Mouse (Mus musculus): ENCODE results near the gene Gm12166.
"Not testable (repeated sequence)": the region's sequence is repeated elsewhere in the genome, so short reads cannot be mapped to it uniquely, and the experiment has no call there.

The Gm12166 gene

GRCm38 (mm10) chr11:46054911-46055895 lies 3.1 kb upstream of the Gm12166 start:
- DNase-seq (ENCODE audit: low spot score in 2 of 2): no peak

- no peak for DNase-seq (ENCODE audit: low spot score in 2 of 2)
Measured at GRCm38 (mm10) chr11:46054311-46054710, 2.2 kb upstream of the Gm12166 start.

- DNase-seq (ENCODE audit: low spot score in 2 of 2): not testable (repeated sequence)
Measured at GRCm38 (mm10) chr11:46053457-46053856, 1.3 kb upstream of the Gm12166 start.

- DNase-seq (ENCODE audit: low spot score in 2 of 2): no peak
Measured at GRCm38 (mm10) chr11:46047264-46047663, 4.9 kb downstream of the Gm12166 start.

GRCm38 (mm10) chr11:46044781-46045180 lies 7.3 kb downstream of the Gm12166 start:
- DNase-seq (ENCODE audit: low spot score in 2 of 2): no peak

GRCm38 (mm10) chr11:46041607-46042267 lies 10.4 kb downstream of the Gm12166 start:
- no peak for DNase-seq (ENCODE audit: low spot score in 2 of 2)

- DNase-seq (ENCODE audit: low spot score in 2 of 2): no peak
Measured at GRCm38 (mm10) chr11:46040841-46041556, 11.1 kb downstream of the Gm12166 start.

GRCm38 (mm10) chr11:46039335-46039734 lies 12.8 kb downstream of the Gm12166 start:
- no peak for DNase-seq (ENCODE audit: low spot score in 2 of 2)

- no peak for DNase-seq (ENCODE audit: low spot score in 2 of 2)
Measured at GRCm38 (mm10) chr11:46038901-46039300, 13.2 kb downstream of the Gm12166 start.

- DNase-seq (ENCODE audit: low spot score in 2 of 2): no peak
Measured at GRCm38 (mm10) chr11:46036374-46036773, 15.7 kb downstream of the Gm12166 start.

- DNase-seq (ENCODE audit: low spot score in 2 of 2): no peak
Measured at GRCm38 (mm10) chr11:46032956-46033355, 19.2 kb downstream of the Gm12166 start.

GRCm38 (mm10) chr11:46031470-46031869 lies 20.7 kb downstream of the Gm12166 start:
- DNase-seq (ENCODE audit: low spot score in 2 of 2): no peak

GRCm38 (mm10) chr11:46030026-46030425 lies 22.1 kb downstream of the Gm12166 start:
- DNase-seq (ENCODE audit: low spot score in 2 of 2): no peak

GRCm38 (mm10) chr11:46029485-46029884 lies 22.6 kb downstream of the Gm12166 start:
- DNase-seq (ENCODE audit: low spot score in 2 of 2): no peak

- DNase-seq (ENCODE audit: low spot score in 2 of 2): no peak
Measured at GRCm38 (mm10) chr11:46027952-46028814, 23.9 kb downstream of the Gm12166 start.

- DNase-seq (ENCODE audit: low spot score in 2 of 2): no peak
Measured at GRCm38 (mm10) chr11:46025962-46026392, 26.1 kb downstream of the Gm12166 start.

GRCm38 (mm10) chr11:46022983-46023382 lies 29.1 kb downstream of the Gm12166 start:
- DNase-seq (ENCODE audit: low spot score in 2 of 2): no peak

GRCm38 (mm10) chr11:46021850-46022249 lies 30.3 kb downstream of the Gm12166 start:
- no peak for DNase-seq (ENCODE audit: low spot score in 2 of 2)

- no peak for DNase-seq (ENCODE audit: low spot score in 2 of 2)
Measured at GRCm38 (mm10) chr11:46020246-46020645, 31.9 kb downstream of the Gm12166 start.

- peak; percentile 52 to 60 for DNase-seq (ENCODE audit: low spot score in 2 of 2)
Measured at GRCm38 (mm10) chr11:46016061-46016460, 36.1 kb downstream of the Gm12166 start.
